Mouse (Mus musculus): ENCODE measurements around the gene Cpe.
"Not testable (repeated sequence)": the region's sequence is repeated elsewhere in the genome, so short reads cannot be mapped to it uniquely, and the experiment has no call there.

- TF ChIP-seq GATA1, TAL1 (IDR thresholded peaks at IDR 0.05; ENCODE audit: low read length): not testable (repeated sequence)
These were observed 26.5 kb downstream of the Cpe start for GRCm38 (mm10) chr8:64666305-64666704.

All from erythroblast, embryonic 14.5 days (primary cell).